Mouse (Mus musculus): ENCODE results near the gene Wbp2.

GRCm38 (mm10) chr11:116040593-116040992, 46.2 kb downstream of the Wbp2 start:
- TF ChIP-seq CTCF (IDR thresholded peaks at IDR 0.05; ENCODE audit: low read depth, low read length), result no peak
- no peak for TF ChIP-seq GATA2 (IDR thresholded peaks at IDR 0.05; ENCODE audit: borderline replicate concordance, low read depth, low read length)
- TF ChIP-seq POLR2AphosphoS5 (IDR thresholded peaks at IDR 0.05; ENCODE audit: insufficient replicate concordance, low read depth, low read length), result no peak

Measured in G1E (cell line).